Mouse (Mus musculus) CH12.LX (cell line): Measurements from ENCODE around the gene Ier3. TPM values are rescaled to one million over a fixed set of nuclear protein-coding genes. Genes with fewer than 3 reads are reported as not detected.

ENCODE experiments used
- DNase-seq: peaks from one replicate; pipeline ENCODE4 v3.0.0-alpha.2; 2013; ENCODE audit errors: extremely low read depth
- H3K27ac ChIP-seq: 2 replicates; pipeline ENCODE4 v1.5.1; 2012; ENCODE audit warnings: low read depth, mild to moderate bottlenecking, control low read depth, moderate library complexity; ENCODE audit not compliant: insufficient read depth
- H3K27me3 ChIP-seq: replicated peaks from 2 replicates; pipeline ENCODE3; 2012; ENCODE audit warnings: inconsistent platforms
- H3K36me3 ChIP-seq, 2 experiments: replicated peaks in 1 of 2; 2 replicates each; pipeline versions ENCODE3 to v1.6.1; 2012; ENCODE audit warnings: inconsistent platforms in 1 of 2, low read length in 1 of 2, mild to moderate bottlenecking in 1 of 2, mixed read lengths in 1 of 2, moderate library complexity in 1 of 2; ENCODE audit not compliant: control insufficient read depth in 1 of 2, insufficient read depth in 1 of 2
- H3K4me1 ChIP-seq, 2 experiments: 2 replicates each; pipeline ENCODE4 v1.6.1; 2012; ENCODE audit warnings: inconsistent platforms in 1 of 2, moderate library complexity in 1 of 2; ENCODE audit not compliant: insufficient read depth in 2 of 2, control insufficient read depth in 1 of 2
- H3K4me2 ChIP-seq: 2 replicates; pipeline ENCODE4 v1.6.1; 2012; ENCODE audit warnings: low read depth, mild to moderate bottlenecking, control low read depth; ENCODE audit not compliant: poor library complexity, insufficient read depth, severe bottlenecking
- H3K4me3 ChIP-seq, 3 experiments: fragments of 150-350 bp in 1 of 3; sonication (generic) in 1 of 3; replicated peaks in 1 of 3; 2 replicates each; pipeline versions ENCODE3 to v1.5.1; 2011 to 2012; ENCODE audit warnings: low read depth in 2 of 3, low read length in 2 of 3, mild to moderate bottlenecking in 2 of 3, moderate library complexity in 2 of 3, control low read depth in 1 of 3, improper control_type of control experiment in 1 of 3, inconsistent platforms in 1 of 3, mixed read lengths in 1 of 3; ENCODE audit not compliant: poor library complexity in 1 of 3
- H3K79me2 ChIP-seq: replicated peaks from 2 replicates; pipeline ENCODE4 v1.6.1; 2012; ENCODE audit warnings: mild to moderate bottlenecking, moderate library complexity; ENCODE audit not compliant: control insufficient read depth, poor library complexity, insufficient read depth, severe bottlenecking; ENCODE audit errors: extremely low read depth
- H3K9ac ChIP-seq: 2 replicates; pipeline ENCODE4 v1.6.1; 2012; ENCODE audit warnings: low read depth, mild to moderate bottlenecking, control low read depth, moderate library complexity; ENCODE audit not compliant: insufficient read depth
- H3K9me3 ChIP-seq: replicated peaks from 2 replicates; pipeline ENCODE3; 2012; ENCODE audit warnings: low read length, inconsistent platforms, mixed read lengths
- BHLHE40 ChIP-seq: IDR thresholded peaks from 2 replicates; pipeline ENCODE4 v1.6.1; 2011; ENCODE audit warnings: mild to moderate bottlenecking, low read depth, low read length, improper control_type of control experiment
- CHD2 ChIP-seq: IDR thresholded peaks from 2 replicates; pipeline ENCODE4 v1.6.1; 2011; ENCODE audit warnings: low read length, improper control_type of control experiment
- E2F4 ChIP-seq: IDR thresholded peaks from 2 replicates; pipeline ENCODE4 v1.6.1; 2011; ENCODE audit warnings: low read depth, low read length, improper control_type of control experiment; ENCODE audit not compliant: insufficient replicate concordance
- EP300 ChIP-seq: IDR thresholded peaks from 2 replicates; pipeline ENCODE4 v1.6.1; 2011; ENCODE audit warnings: low read length, improper control_type of control experiment
- ETS1 ChIP-seq: conservative IDR thresholded peaks from 2 replicates; pipeline ENCODE4 v1.6.1; 2012; ENCODE audit warnings: low read depth, mild to moderate bottlenecking, inconsistent platforms, low read length, improper control_type of control experiment, moderate library complexity
- GABPA ChIP-seq: IDR thresholded peaks from 2 replicates; pipeline ENCODE4 v1.6.1; 2012; ENCODE audit warnings: low read depth, low read length, improper control_type of control experiment, inconsistent platforms; ENCODE audit not compliant: insufficient replicate concordance
- HCFC1 ChIP-seq: IDR thresholded peaks from 2 replicates; pipeline ENCODE4 v1.6.1; 2012; ENCODE audit warnings: low read depth, mild to moderate bottlenecking, inconsistent platforms, low read length, improper control_type of control experiment
- IRF4 ChIP-seq: IDR thresholded peaks from 2 replicates; pipeline ENCODE4 v1.6.1; 2014; ENCODE audit warnings: low read depth, mild to moderate bottlenecking, inconsistent platforms, low read length, improper control_type of control experiment
- JUN ChIP-seq: IDR thresholded peaks from 2 replicates; pipeline ENCODE4 v1.6.1; 2011; ENCODE audit warnings: low read depth, mild to moderate bottlenecking, low read length, improper control_type of control experiment, moderate library complexity; ENCODE audit not compliant: insufficient read depth
- JUND ChIP-seq: conservative IDR thresholded peaks from 2 replicates; pipeline ENCODE4 v1.6.1; 2011; ENCODE audit warnings: low read depth, low read length, improper control_type of control experiment
- MAFK ChIP-seq: IDR thresholded peaks from 2 replicates; pipeline ENCODE4 v1.6.1; 2011; ENCODE audit warnings: low read length, improper control_type of control experiment; ENCODE audit not compliant: insufficient replicate concordance
- MAX ChIP-seq: IDR thresholded peaks from 2 replicates; pipeline ENCODE4 v1.6.1; 2011; ENCODE audit warnings: low read length, improper control_type of control experiment
- MAZ ChIP-seq: IDR thresholded peaks from 2 replicates; pipeline ENCODE4 v1.6.1; 2012; ENCODE audit warnings: low read depth, mild to moderate bottlenecking, inconsistent platforms, low read length, improper control_type of control experiment, moderate library complexity
- MEF2A ChIP-seq: IDR thresholded peaks from 2 replicates; pipeline ENCODE4 v1.6.1; 2014; ENCODE audit warnings: low read depth, mild to moderate bottlenecking, inconsistent platforms, low read length, improper control_type of control experiment, borderline replicate concordance
- MXI1 ChIP-seq: IDR thresholded peaks from 2 replicates; pipeline ENCODE4 v1.6.1; 2011; ENCODE audit warnings: mild to moderate bottlenecking, low read depth, low read length, improper control_type of control experiment
- MYC ChIP-seq: IDR thresholded peaks from 2 replicates; pipeline ENCODE4 v1.6.1; 2011; ENCODE audit warnings: low read depth, mild to moderate bottlenecking, improper control_type of control experiment, low read length
- NELFE ChIP-seq: IDR thresholded peaks from 2 replicates; pipeline ENCODE4 v1.6.1; 2011; ENCODE audit warnings: low read depth, low read length, improper control_type of control experiment
- POLR2A ChIP-seq: IDR thresholded peaks from 2 replicates; pipeline ENCODE4 v1.6.1; 2011; ENCODE audit warnings: low read depth, mild to moderate bottlenecking, improper control_type of control experiment, low read length
- POLR2AphosphoS2 ChIP-seq: IDR thresholded peaks from 2 replicates; pipeline ENCODE4 v1.6.1; 2011; ENCODE audit warnings: low read depth, low read length, improper control_type of control experiment
- RAD21 ChIP-seq: IDR thresholded peaks from 2 replicates; pipeline ENCODE4 v1.6.1; 2011; ENCODE audit warnings: low read depth, mild to moderate bottlenecking, low read length, improper control_type of control experiment, moderate library complexity
- SIN3A ChIP-seq: IDR thresholded peaks from 2 replicates; pipeline ENCODE4 v1.6.1; 2012; ENCODE audit warnings: low read length, improper control_type of control experiment, inconsistent platforms
- TBP ChIP-seq: conservative IDR thresholded peaks from 2 replicates; pipeline ENCODE4 v1.6.1; 2011; ENCODE audit warnings: low read depth, low read length, improper control_type of control experiment
- TCF12 ChIP-seq: IDR thresholded peaks from 2 replicates; pipeline ENCODE4 v1.6.1; 2014; ENCODE audit warnings: low read depth, mild to moderate bottlenecking, inconsistent platforms, low read length, improper control_type of control experiment
- UBTF ChIP-seq: IDR thresholded peaks from 2 replicates; pipeline ENCODE4 v1.6.1; 2012; ENCODE audit warnings: low read depth, mild to moderate bottlenecking, inconsistent platforms, low read length, improper control_type of control experiment, moderate library complexity
- ZC3H11A ChIP-seq: IDR thresholded peaks from 2 replicates; pipeline ENCODE4 v1.6.1; 2012; ENCODE audit warnings: low read depth, mild to moderate bottlenecking, inconsistent platforms, low read length, improper control_type of control experiment
- ZMIZ1 ChIP-seq: IDR thresholded peaks from 2 replicates; pipeline ENCODE4 v1.6.1; 2012; ENCODE audit warnings: low read depth, mild to moderate bottlenecking, inconsistent platforms, low read length, improper control_type of control experiment
- ZNF384 ChIP-seq: IDR thresholded peaks from 2 replicates; pipeline ENCODE4 v1.6.1; 2012; ENCODE audit warnings: low read depth, low read length, improper control_type of control experiment, inconsistent platforms
- dilution Hi-C: fragments of 300-500 bp; cut with MboI; formaldehyde crosslinking; loops from 2 replicates; pipeline ENCODE4 v1.14.3; 2020; ENCODE audit warnings: low sequenced_read_pairs; ENCODE audit not compliant: extremely low pct_unique_long_range_greater_than_20kb, extremely low pct_ligation_motif_present
- in situ Hi-C: fragments of 300-500 bp; cut with MboI; formaldehyde crosslinking; loops from 3 replicates; pipeline ENCODE4 v1.14.3; 2019; ENCODE audit warnings: low sequenced_read_pairs, low pct_ligation_motif_present, low pct_unique_long_range_greater_than_20kb, mixed read lengths
- polyA plus RNA-seq: library from polyadenylated mRNA; unstranded; fragments of >175 nt; gene quantifications from 2 replicates; pipeline ENCODE4 v1.2.1, GENCODE M21; 2012; ENCODE audit warnings: low read depth; ENCODE audit not compliant: insufficient read length
- total RNA-seq, 2 experiments: library from RNA; depleted of rRNA; stranded (reverse); fragments of 300-350 nt in 1 of 2; fragments of >200 nt in 1 of 2; gene quantifications; 2 replicates each; pipeline ENCODE4 v1.2.3; 2012 to 2014

Gene Ier3
- total and polyA plus RNA-seq, 3 experiments: 12.6 to 27.2 (median 15.0) TPM

- in situ Hi-C loops (loop anchor here (10.0 kb wide), 1 partner anchor 130 kb away; no protein-coding TSS in a partner anchor), dilution Hi-C loops (no loop called here)
- Histone ChIP-seq H3K4me3 (peak overlapping the region in 1 of 3 experiments; percentile 63), H3K27me3 (no peaks in the 10 kb centered on the region), H3K27ac (no peak overlapping the region), H3K4me2 (peak overlapping the region; percentile 91), H3K4me1 (peaks cover 0 to 21% of the 10 kb centered on the region in 2 experiments; a peak in 2 of 4 replicates), H3K79me2 (peaks cover 24% of the 10 kb centered on the region), H3K9ac (no peak overlapping the region; the same call in 1 of the 2 replicates), H3K9me3 (no peaks in the 10 kb centered on the region), H3K36me3 (peaks cover 0 to 1% of the 10 kb centered on the region in 2 experiments)
- TF ChIP-seq MEF2A: no peak
- TF ChIP-seq HCFC1: no peak
- no peak for TF ChIP-seq UBTF
- TF ChIP-seq E2F4: no peak
- no peak for TF ChIP-seq CHD2
- no peak for TF ChIP-seq POLR2AphosphoS2
- no peak for TF ChIP-seq SIN3A
- TF ChIP-seq TCF12: no peak
- no peak for TF ChIP-seq BHLHE40
- no peak for TF ChIP-seq ZNF384
- TF ChIP-seq JUN: no peak
- TF ChIP-seq MAFK: no peak
- TF ChIP-seq TBP: no peak
- TF ChIP-seq MYC: no peak
- TF ChIP-seq POLR2A: no peak
- TF ChIP-seq MXI1: no peak
- no peak for DNase-seq
Observed at GRCm38 (mm10) chr17:35864832-35865353, 43.4 kb downstream of the Ier3 start.

- peak within 1 kb of the TSS; percentile 74 for H3K27ac ChIP-seq
- in situ Hi-C loops: loop anchor here (10.0 kb wide), 1 partner anchor 131 kb away; no protein-coding TSS in a partner anchor
- peak within 1 kb of the TSS; percentile 91 for H3K4me2 ChIP-seq
- dilution Hi-C loops: no loop called here
- H3K4me1 ChIP-seq: peaks cover 0 to 20% of the 10 kb centered on the region in 2 experiments; a peak in 2 of 4 replicates
- peaks cover 0 to 1% of the 10 kb centered on the region in 2 experiments for H3K36me3 ChIP-seq
- peaks cover 24% of the 10 kb centered on the region for H3K79me2 ChIP-seq
- peak; percentile 59 for DNase-seq
- TF ChIP-seq BHLHE40: peak; percentile 85
- TF ChIP-seq POLR2A: 0 out of 2 replicates have a peak, but pooled peaks have one; percentile 36
- peak; percentile 15; the same call in 1 of the 2 replicates for TF ChIP-seq IRF4
- TF ChIP-seq POLR2AphosphoS2: no peak; the same call in 1 of the 2 replicates
- TF ChIP-seq JUND: no peak
- TF ChIP-seq ZNF384: no peak
- TF ChIP-seq ZC3H11A: no peak
- no peak for TF ChIP-seq RAD21
- peak; percentile 54 for TF ChIP-seq ETS1
- peak; percentile 50; the same call in 1 of the 2 replicates for TF ChIP-seq TCF12
- no peak for TF ChIP-seq UBTF
- TF ChIP-seq ZMIZ1: no peak; the same call in 1 of the 2 replicates
- TF ChIP-seq MAX: peak; percentile 61
- TF ChIP-seq SIN3A: peak; percentile 61; the same call in 1 of the 2 replicates
- TF ChIP-seq EP300: peak; percentile 46; the same call in 1 of the 2 replicates
- TF ChIP-seq MXI1: peak; percentile 74; the same call in 1 of the 2 replicates
- no peak for TF ChIP-seq GABPA
- TF ChIP-seq NELFE: peak; percentile 47; the same call in 1 of the 2 replicates
- TF ChIP-seq MYC: 0 out of 2 replicates have a peak, but pooled peaks have one; percentile 35
- no peak for TF ChIP-seq MAZ
- no peaks in the 10 kb centered on the region for H3K27me3 ChIP-seq
- peak within 1 kb of the TSS; percentile 69 for H3K9ac ChIP-seq
- H3K9me3 ChIP-seq: no peaks in the 10 kb centered on the region
- H3K4me3 ChIP-seq: peak within 1 kb of the TSS; percentile 63 to 99 (median 74)
Observed at GRCm38 (mm10) chr17:35865481-35866280, 44.2 kb downstream of the Ier3 start, which contains the start of gene Ppp1r18. TSS of gene Ppp1r18 (plus strand) at chr17:35865593.
